24 mouse cellular contexts compared by ENCODE assay signal in the genomic region with DNA sequence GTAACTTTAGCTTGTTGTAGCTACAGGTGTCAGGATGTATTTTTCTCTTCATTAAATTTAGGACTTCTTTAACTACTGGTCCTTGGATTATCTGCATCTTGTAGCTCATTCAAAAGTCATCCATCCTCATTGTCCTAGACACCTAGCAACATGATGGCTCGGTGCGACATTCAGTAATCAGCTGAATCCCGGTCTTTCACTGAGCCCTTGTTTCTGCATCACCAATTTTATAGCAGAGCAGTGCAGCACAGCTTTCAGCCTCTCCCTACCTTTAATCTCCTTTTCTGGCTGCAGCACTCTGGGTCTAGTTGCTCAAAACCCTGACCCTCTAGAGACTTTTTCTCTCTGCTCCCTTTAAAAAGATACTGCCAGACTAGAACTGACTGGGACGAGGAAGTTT.
DNase-seq lines count a peak whose midpoint lies in the region; ATAC-seq lines count a peak whose summit lies in the region.
"Had no signal": no experiment of that assay in that cellular context is flagged by ENCODE, and none has a peak within 500 bp of the region (broad histone marks: within the 10 kb centered on the region; RNA-seq: fewer than 3 reads in every experiment).

No protein-coding gene starts in this region.

- DNase-seq in kidney, adult 9 months, result no peak
- no peak for DNase-seq in kidney, adult 11 months
- no peak for DNase-seq in neural tube, embryonic 11.5 days (ENCODE audit: low spot score)
- no peak for DNase-seq in neural tube, embryonic 10.5 days (ENCODE audit: extremely low spot score, low spot score)
- peak; percentile 8 for DNase-seq in retina, postnatal 1 day
- DNase-seq in layer of hippocampus, adult 18-20 months (ENCODE audit: low spot score in 2 of 2), result no peak
- DNase-seq: adrenal gland, adult 2 months; adrenal gland, postnatal 10 days; adrenal gland, postnatal 25 days; cerebellum, adult 11 months; cerebellum, adult 18-20 months; cerebellum, adult 8-10 months; cerebellum, adult 9-11 months; cerebellum, postnatal 14 days; cerebellum, postnatal 36 days; embryo, embryonic 11 days had no signal

- H3K4me2 ChIP-seq in kidney, embryonic 14.5 days (replicated peaks; ENCODE audit: low read depth, low read length), result no peak overlapping the region
- H3K4me2 ChIP-seq in kidney, embryonic 16.5 days (replicated peaks; ENCODE audit: low read depth, low read length), result no peak overlapping the region
- H3K4me2 ChIP-seq in neural tube, embryonic 11.5 days (ENCODE audit: low read depth), result no peak overlapping the region
- H3K4me2 ChIP-seq: embryonic facial prominence, embryonic 13.5 days; embryonic facial prominence, embryonic 15.5 days; forebrain, embryonic 12.5 days had no signal

- no peak overlapping the region for H3K9ac ChIP-seq in kidney, embryonic 14.5 days (ENCODE audit: low read depth, low read length)
- no peak overlapping the region for H3K9ac ChIP-seq in kidney, embryonic 16.5 days (replicated peaks; ENCODE audit: low read length)
- no peak overlapping the region for H3K9ac ChIP-seq in neural tube, embryonic 11.5 days (ENCODE audit: low read length)
- H3K9ac ChIP-seq: embryonic facial prominence, embryonic 13.5 days; embryonic facial prominence, embryonic 15.5 days; forebrain, embryonic 12.5 days had no signal

- H3K36me3 ChIP-seq in kidney, embryonic 14.5 days (ENCODE audit: control insufficient read depth, insufficient read depth, low read length), result no peaks in the 10 kb centered on the region
- no peaks in the 10 kb centered on the region for H3K36me3 ChIP-seq in kidney, embryonic 16.5 days (ENCODE audit: insufficient read depth, low read length)
- H3K36me3 ChIP-seq in neural tube, embryonic 11.5 days (ENCODE audit: control insufficient read depth, insufficient read depth, low read length), result no peaks in the 10 kb centered on the region
- H3K36me3 ChIP-seq: embryonic facial prominence, embryonic 13.5 days; embryonic facial prominence, embryonic 15.5 days; forebrain, embryonic 10.5 days; forebrain, embryonic 12.5 days had no signal

- H3K27me3 ChIP-seq in kidney, embryonic 14.5 days (ENCODE audit: control insufficient read depth, insufficient read depth, low read length), result no peaks in the 10 kb centered on the region
- H3K27me3 ChIP-seq in kidney, embryonic 16.5 days (ENCODE audit: insufficient read depth, low read length), result no peaks in the 10 kb centered on the region
- no peaks in the 10 kb centered on the region for H3K27me3 ChIP-seq in neural tube, embryonic 11.5 days (ENCODE audit: control insufficient read depth, insufficient read depth, low read length)
- H3K27me3 ChIP-seq: embryonic facial prominence, embryonic 13.5 days; embryonic facial prominence, embryonic 15.5 days; forebrain, embryonic 12.5 days had no signal

- peak; percentile 89 for ATAC-seq in kidney, embryonic 14.5 days (ENCODE audit: low FRiP score, low TSS enrichment)
- ATAC-seq in kidney, embryonic 16.5 days (ENCODE audit: low FRiP score, low TSS enrichment), result peak; percentile 80; the same call in 1 of the 2 replicates
- 0 out of 2 replicates have a peak, but pooled peaks have one; percentile 17 for ATAC-seq in neural tube, embryonic 11.5 days (ENCODE audit: insufficient read depth, low FRiP score, low TSS enrichment)
- ATAC-seq: forebrain, embryonic 14.5 days had no signal

- H3K9me3 ChIP-seq in kidney, embryonic 14.5 days (ENCODE audit: control insufficient read depth, low read length), result no peaks in the 10 kb centered on the region
- H3K9me3 ChIP-seq in kidney, embryonic 16.5 days (ENCODE audit: low read length), result no peaks in the 10 kb centered on the region
- no peaks in the 10 kb centered on the region for H3K9me3 ChIP-seq in neural tube, embryonic 11.5 days (ENCODE audit: control insufficient read depth, low read length)
- H3K9me3 ChIP-seq: embryonic facial prominence, embryonic 13.5 days; embryonic facial prominence, embryonic 15.5 days; forebrain, embryonic 10.5 days; forebrain, embryonic 12.5 days had no signal

- H3K4me3 ChIP-seq in kidney, embryonic 14.5 days (ENCODE audit: low read length), result no peak overlapping the region
- H3K4me3 ChIP-seq in kidney, embryonic 16.5 days (ENCODE audit: low read length), result no peak overlapping the region
- H3K4me3 ChIP-seq in neural tube, embryonic 11.5 days (ENCODE audit: low read depth, low read length), result no peak overlapping the region
- H3K4me3 ChIP-seq: embryonic facial prominence, embryonic 13.5 days; embryonic facial prominence, embryonic 15.5 days; erythroblast, embryonic 14.5 days; forebrain, embryonic 10.5 days; forebrain, embryonic 12.5 days had no signal

- WGBS in kidney, embryonic 14.5 days, result 46% methylated on average over 4 of the region's 4 CpGs
- WGBS in kidney, embryonic 16.5 days, result 55% methylated on average over 4 of the region's 4 CpGs
- WGBS in neural tube, embryonic 11.5 days, result 77% methylated on average over 4 of the region's 4 CpGs

- H3K4me1 ChIP-seq in kidney, embryonic 14.5 days (ENCODE audit: control insufficient read depth, insufficient read depth, low read length), result no peaks in the 10 kb centered on the region
- no peaks in the 10 kb centered on the region for H3K4me1 ChIP-seq in kidney, embryonic 16.5 days (ENCODE audit: insufficient read depth, low read length)
- H3K4me1 ChIP-seq in neural tube, embryonic 11.5 days (ENCODE audit: control insufficient read depth, insufficient read depth, low read length), result no peaks in the 10 kb centered on the region
- H3K4me1 ChIP-seq: embryonic facial prominence, embryonic 13.5 days; embryonic facial prominence, embryonic 15.5 days; forebrain, embryonic 10.5 days; forebrain, embryonic 12.5 days had no signal

- no peak overlapping the region for H3K27ac ChIP-seq in kidney, embryonic 14.5 days (ENCODE audit: low read depth, low read length)
- no peak overlapping the region for H3K27ac ChIP-seq in kidney, embryonic 16.5 days (ENCODE audit: low read length)
- H3K27ac ChIP-seq in neural tube, embryonic 11.5 days (ENCODE audit: low read depth, low read length), result no peak overlapping the region
- H3K27ac ChIP-seq: embryonic facial prominence, embryonic 13.5 days; embryonic facial prominence, embryonic 15.5 days; forebrain, embryonic 10.5 days; forebrain, embryonic 12.5 days had no signal

Comparison
In these comparisons a context has a peak if more than half of its experiments do, and no peak if none do; other contexts are left out.
1. ATAC-seq: peak in every context shown above with its lines; median percentile 89 in kidney, embryonic 14.5 days; 80 in kidney, embryonic 16.5 days; 17 in neural tube, embryonic 11.5 days.